Mouse (Mus musculus) CH12.LX (cell line): Measurements from ENCODE around the gene Jagn1. TPM values are rescaled to one million over a fixed set of nuclear protein-coding genes. Genes with fewer than 3 reads are reported as not detected.

Experiments
- DNase-seq: peaks from one replicate; pipeline ENCODE4 v3.0.0-alpha.2; 2013; ENCODE audit errors: extremely low read depth
- H3K27ac ChIP-seq: 2 replicates; pipeline ENCODE4 v1.5.1; 2012; ENCODE audit warnings: low read depth, mild to moderate bottlenecking, control low read depth, moderate library complexity; ENCODE audit not compliant: insufficient read depth
- H3K27me3 ChIP-seq: replicated peaks from 2 replicates; pipeline ENCODE3; 2012; ENCODE audit warnings: inconsistent platforms
- H3K36me3 ChIP-seq, 2 experiments: replicated peaks in 1 of 2; 2 replicates each; pipeline versions ENCODE3 to v1.6.1; 2012; ENCODE audit warnings: inconsistent platforms in 1 of 2, low read length in 1 of 2, mild to moderate bottlenecking in 1 of 2, mixed read lengths in 1 of 2, moderate library complexity in 1 of 2; ENCODE audit not compliant: control insufficient read depth in 1 of 2, insufficient read depth in 1 of 2
- H3K4me1 ChIP-seq, 2 experiments: 2 replicates each; pipeline ENCODE4 v1.6.1; 2012; ENCODE audit warnings: inconsistent platforms in 1 of 2, moderate library complexity in 1 of 2; ENCODE audit not compliant: insufficient read depth in 2 of 2, control insufficient read depth in 1 of 2
- H3K4me2 ChIP-seq: 2 replicates; pipeline ENCODE4 v1.6.1; 2012; ENCODE audit warnings: low read depth, mild to moderate bottlenecking, control low read depth; ENCODE audit not compliant: poor library complexity, insufficient read depth, severe bottlenecking
- H3K4me3 ChIP-seq, 3 experiments: fragments of 150-350 bp in 1 of 3; sonication (generic) in 1 of 3; replicated peaks in 1 of 3; 2 replicates each; pipeline versions ENCODE3 to v1.5.1; 2011 to 2012; ENCODE audit warnings: low read depth in 2 of 3, low read length in 2 of 3, mild to moderate bottlenecking in 2 of 3, moderate library complexity in 2 of 3, control low read depth in 1 of 3, improper control_type of control experiment in 1 of 3, inconsistent platforms in 1 of 3, mixed read lengths in 1 of 3; ENCODE audit not compliant: poor library complexity in 1 of 3
- H3K79me2 ChIP-seq: replicated peaks from 2 replicates; pipeline ENCODE4 v1.6.1; 2012; ENCODE audit warnings: mild to moderate bottlenecking, moderate library complexity; ENCODE audit not compliant: control insufficient read depth, poor library complexity, insufficient read depth, severe bottlenecking; ENCODE audit errors: extremely low read depth
- H3K9ac ChIP-seq: 2 replicates; pipeline ENCODE4 v1.6.1; 2012; ENCODE audit warnings: low read depth, mild to moderate bottlenecking, control low read depth, moderate library complexity; ENCODE audit not compliant: insufficient read depth
- H3K9me3 ChIP-seq: replicated peaks from 2 replicates; pipeline ENCODE3; 2012; ENCODE audit warnings: low read length, inconsistent platforms, mixed read lengths
- CHD1 ChIP-seq: IDR thresholded peaks from 2 replicates; pipeline ENCODE4 v1.6.1; 2012; ENCODE audit warnings: low read depth, low read length, improper control_type of control experiment, inconsistent platforms
- CTCF ChIP-seq, 2 experiments: IDR thresholded peaks in 1 of 2; conservative IDR thresholded peaks in 1 of 2; 2 replicates each; pipeline ENCODE4 v1.5.1; 2011 to 2012; ENCODE audit warnings: low read depth in 2 of 2, low read length in 2 of 2, improper control_type of control experiment in 1 of 2, inconsistent platforms in 1 of 2, mild to moderate bottlenecking in 1 of 2, moderate library complexity in 1 of 2
- E2F4 ChIP-seq: IDR thresholded peaks from 2 replicates; pipeline ENCODE4 v1.6.1; 2011; ENCODE audit warnings: low read depth, low read length, improper control_type of control experiment; ENCODE audit not compliant: insufficient replicate concordance
- EP300 ChIP-seq: IDR thresholded peaks from 2 replicates; pipeline ENCODE4 v1.6.1; 2011; ENCODE audit warnings: low read length, improper control_type of control experiment
- HCFC1 ChIP-seq: IDR thresholded peaks from 2 replicates; pipeline ENCODE4 v1.6.1; 2012; ENCODE audit warnings: low read depth, mild to moderate bottlenecking, inconsistent platforms, low read length, improper control_type of control experiment
- IRF4 ChIP-seq: IDR thresholded peaks from 2 replicates; pipeline ENCODE4 v1.6.1; 2014; ENCODE audit warnings: low read depth, mild to moderate bottlenecking, inconsistent platforms, low read length, improper control_type of control experiment
- JUND ChIP-seq: conservative IDR thresholded peaks from 2 replicates; pipeline ENCODE4 v1.6.1; 2011; ENCODE audit warnings: low read depth, low read length, improper control_type of control experiment
- KAT2A ChIP-seq: IDR thresholded peaks from 2 replicates; pipeline ENCODE4 v1.6.1; 2012; ENCODE audit warnings: low read length, improper control_type of control experiment, inconsistent platforms; ENCODE audit not compliant: insufficient replicate concordance
- MAZ ChIP-seq: IDR thresholded peaks from 2 replicates; pipeline ENCODE4 v1.6.1; 2012; ENCODE audit warnings: low read depth, mild to moderate bottlenecking, inconsistent platforms, low read length, improper control_type of control experiment, moderate library complexity
- MEF2A ChIP-seq: IDR thresholded peaks from 2 replicates; pipeline ENCODE4 v1.6.1; 2014; ENCODE audit warnings: low read depth, mild to moderate bottlenecking, inconsistent platforms, low read length, improper control_type of control experiment, borderline replicate concordance
- MYC ChIP-seq: IDR thresholded peaks from 2 replicates; pipeline ENCODE4 v1.6.1; 2011; ENCODE audit warnings: low read depth, mild to moderate bottlenecking, improper control_type of control experiment, low read length
- NELFE ChIP-seq: IDR thresholded peaks from 2 replicates; pipeline ENCODE4 v1.6.1; 2011; ENCODE audit warnings: low read depth, low read length, improper control_type of control experiment
- PAX5 ChIP-seq: IDR thresholded peaks from 2 replicates; pipeline ENCODE4 v1.6.1; 2012; ENCODE audit warnings: low read length, inconsistent platforms, mixed read lengths
- POLR2A ChIP-seq: IDR thresholded peaks from 2 replicates; pipeline ENCODE4 v1.6.1; 2011; ENCODE audit warnings: low read depth, mild to moderate bottlenecking, improper control_type of control experiment, low read length
- POLR2AphosphoS2 ChIP-seq: IDR thresholded peaks from 2 replicates; pipeline ENCODE4 v1.6.1; 2011; ENCODE audit warnings: low read depth, low read length, improper control_type of control experiment
- RAD21 ChIP-seq: IDR thresholded peaks from 2 replicates; pipeline ENCODE4 v1.6.1; 2011; ENCODE audit warnings: low read depth, mild to moderate bottlenecking, low read length, improper control_type of control experiment, moderate library complexity
- SIN3A ChIP-seq: IDR thresholded peaks from 2 replicates; pipeline ENCODE4 v1.6.1; 2012; ENCODE audit warnings: low read length, improper control_type of control experiment, inconsistent platforms
- TBP ChIP-seq: conservative IDR thresholded peaks from 2 replicates; pipeline ENCODE4 v1.6.1; 2011; ENCODE audit warnings: low read depth, low read length, improper control_type of control experiment
- TCF12 ChIP-seq: IDR thresholded peaks from 2 replicates; pipeline ENCODE4 v1.6.1; 2014; ENCODE audit warnings: low read depth, mild to moderate bottlenecking, inconsistent platforms, low read length, improper control_type of control experiment
- USF1 ChIP-seq: IDR thresholded peaks from 2 replicates; pipeline ENCODE4 v1.6.1; 2014; ENCODE audit warnings: low read depth, mild to moderate bottlenecking, inconsistent platforms, low read length, improper control_type of control experiment
- ZMIZ1 ChIP-seq: IDR thresholded peaks from 2 replicates; pipeline ENCODE4 v1.6.1; 2012; ENCODE audit warnings: low read depth, mild to moderate bottlenecking, inconsistent platforms, low read length, improper control_type of control experiment
- ZNF384 ChIP-seq: IDR thresholded peaks from 2 replicates; pipeline ENCODE4 v1.6.1; 2012; ENCODE audit warnings: low read depth, low read length, improper control_type of control experiment, inconsistent platforms
- dilution Hi-C: fragments of 300-500 bp; cut with MboI; formaldehyde crosslinking; loops from 2 replicates; pipeline ENCODE4 v1.14.3; 2020; ENCODE audit warnings: low sequenced_read_pairs; ENCODE audit not compliant: extremely low pct_unique_long_range_greater_than_20kb, extremely low pct_ligation_motif_present
- in situ Hi-C: fragments of 300-500 bp; cut with MboI; formaldehyde crosslinking; loops from 3 replicates; pipeline ENCODE4 v1.14.3; 2019; ENCODE audit warnings: low sequenced_read_pairs, low pct_ligation_motif_present, low pct_unique_long_range_greater_than_20kb, mixed read lengths
- polyA plus RNA-seq: library from polyadenylated mRNA; unstranded; fragments of >175 nt; gene quantifications from 2 replicates; pipeline ENCODE4 v1.2.1, GENCODE M21; 2012; ENCODE audit warnings: low read depth; ENCODE audit not compliant: insufficient read length
- total RNA-seq, 2 experiments: library from RNA; depleted of rRNA; stranded (reverse); fragments of 300-350 nt in 1 of 2; fragments of >200 nt in 1 of 2; gene quantifications; 2 replicates each; pipeline ENCODE4 v1.2.3; 2012 to 2014

Jagn1 gene
- total and polyA plus RNA-seq, 3 experiments = 69.2 to 106 (median 88.3) TPM

DNA sequence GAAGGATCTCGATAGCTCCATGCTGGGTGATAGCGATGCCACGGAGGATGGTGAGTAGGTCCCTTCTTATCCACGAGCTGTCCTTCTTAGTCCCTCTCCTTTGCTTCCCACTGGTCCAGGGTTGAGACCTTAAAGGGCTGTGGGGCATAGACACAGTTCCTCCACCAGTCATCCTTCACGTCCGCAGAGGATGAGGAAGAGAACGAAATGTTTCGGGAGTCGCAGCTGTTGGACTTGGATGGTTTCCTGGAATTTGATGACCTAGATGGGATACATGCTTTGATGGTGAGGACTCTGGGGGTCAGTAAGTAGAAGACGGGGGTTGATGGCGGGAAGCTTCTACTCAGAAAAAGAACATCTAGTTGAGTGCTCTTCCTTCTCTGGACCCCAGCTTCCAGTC lies 47.6 kb upstream of the Jagn1 start:
- peaks cover 69 to 96% of the 10 kb centered on the region in 2 experiments for H3K36me3 ChIP-seq
- no peak for DNase-seq

GRCm38 (mm10) chr6:113395501-113395900 lies 46.9 kb upstream of the Jagn1 start:
- Histone ChIP-seq H3K27ac (no peak overlapping the region), H3K36me3 (peaks cover 69 to 96% of the 10 kb centered on the region in 2 experiments), H3K79me2 (no peaks in the 10 kb centered on the region), H3K9me3 (peaks cover 8% of the 10 kb centered on the region), H3K9ac (no peak overlapping the region), H3K4me1 (no peaks in the 10 kb centered on the region), H3K4me2 (no peak overlapping the region), H3K4me3 (no peak overlapping the region), H3K27me3 (no peaks in the 10 kb centered on the region)
- DNase-seq = no peak
- dilution Hi-C loops = no loop called here
- TF ChIP-seq CTCF (conservative IDR thresholded peaks at IDR 0.05 in 1 of 2, IDR thresholded peaks at IDR 0.05 in 1 of 2; ENCODE audit: low read depth in 2 of 2, low read length in 2 of 2) (peak in 1 of 2 experiments; percentile 28; a peak in 2 of 4 replicates), POLR2AphosphoS2 (no peak), KAT2A (no peak), PAX5 (no peak)
- in situ Hi-C loops = no loop called here

More for the DNA sequence above, 47.6 kb upstream of the Jagn1 start:
- Histone ChIP-seq H3K27me3 (no peaks in the 10 kb centered on the region), H3K4me3 (no peak overlapping the region), H3K9ac (no peak overlapping the region), H3K27ac (no peak overlapping the region), H3K9me3 (peaks cover 8% of the 10 kb centered on the region), H3K4me2 (no peak overlapping the region), H3K4me1 (no peaks in the 10 kb centered on the region), H3K79me2 (no peaks in the 10 kb centered on the region)
- dilution Hi-C loops (no loop called here), in situ Hi-C loops (no loop called here)
- TF ChIP-seq MAZ (no peak), TCF12 (no peak), POLR2A (no peak), NELFE (no peak), USF1 (no peak), SIN3A (no peak), ZMIZ1 (no peak), KAT2A (no peak), HCFC1 (no peak), IRF4 (no peak), POLR2AphosphoS2 (no peak), E2F4 (no peak), TBP (no peak), RAD21 (no peak), MYC (no peak), JUND (no peak), MEF2A (no peak), CHD1 (no peak), ZNF384 (no peak), EP300 (no peak)
